Mouse (Mus musculus) liver, adult 2 months (tissue): ENCODE data around the gene Ift88. TPM values are rescaled to one million over a fixed set of nuclear protein-coding genes. Genes with fewer than 3 reads are reported as not detected.

Experiments used
- DNase-seq: peaks from one replicate; pipeline ENCODE4 v3.0.0-alpha.2; 2011; ENCODE audit warnings: low read depth, low spot score; ENCODE audit errors: extremely low read depth
- H3K27ac ChIP-seq: fragments of 200-500 bp; replicated peaks from 2 replicates; pipeline ENCODE4 v1.5.1; 2012; ENCODE audit warnings: low read depth, mild to moderate bottlenecking, control low read depth, inconsistent platforms, low read length; ENCODE audit not compliant: insufficient read depth
- H3K27me3 ChIP-seq: fragments of 200-500 bp; 2 replicates; pipeline ENCODE4 v1.6.1; 2012; ENCODE audit warnings: mild to moderate bottlenecking, moderate library complexity, low read length, inconsistent platforms; ENCODE audit not compliant: control insufficient read depth, insufficient read depth
- H3K36me3 ChIP-seq: fragments of 200-500 bp; 2 replicates; pipeline ENCODE4 v1.6.1; 2012; ENCODE audit warnings: low read length, inconsistent platforms; ENCODE audit not compliant: control insufficient read depth, insufficient read depth
- H3K4me1 ChIP-seq: fragments of 200-500 bp; 2 replicates; pipeline ENCODE4 v1.6.1; 2011; ENCODE audit warnings: low read length; ENCODE audit not compliant: control insufficient read depth, insufficient read depth
- H3K4me3 ChIP-seq: fragments of 200-500 bp; 2 replicates; pipeline ENCODE4 v1.5.1; 2011; ENCODE audit warnings: low read depth, mild to moderate bottlenecking, control low read depth, low read length, moderate library complexity; ENCODE audit not compliant: insufficient read depth
- H3K79me2 ChIP-seq: fragments of 200-500 bp; 2 replicates; pipeline ENCODE4 v1.6.1; 2012; ENCODE audit warnings: inconsistent platforms, mild to moderate bottlenecking, low read length, moderate library complexity; ENCODE audit not compliant: control insufficient read depth, insufficient read depth
- H3K9ac ChIP-seq: fragments of 200-500 bp; 2 replicates; pipeline ENCODE4 v1.6.1; 2012; ENCODE audit warnings: low read depth, mild to moderate bottlenecking, control low read depth, inconsistent platforms, low read length
- CTCF ChIP-seq: fragments of 200-500 bp; IDR thresholded peaks from 2 replicates; pipeline ENCODE4 v1.5.1; 2011; ENCODE audit warnings: low read depth, low read length, control low read depth
- POLR2A ChIP-seq: fragments of 200-500 bp; IDR thresholded peaks from 2 replicates; pipeline ENCODE4 v1.6.1; 2011; ENCODE audit warnings: low read length, control low read depth; ENCODE audit not compliant: insufficient read depth; ENCODE audit errors: extremely low read depth
- WGBS: fragments of 180-500 bp; shearing (Covaris S2); methylation state at CpG from one replicate; pipeline ENCODE4 v1.1.7; 2018; 5-methylcytosine and 5-hydroxymethylcytosine counted together
- polyA plus RNA-seq: library from polyadenylated mRNA; depleted of rRNA; stranded (reverse); fragments of >200 nt; gene quantifications from 2 replicates; pipeline ENCODE4 v1.2.3, GENCODE M21; 2012
- total RNA-seq: library from RNA; depleted of rRNA; stranded (reverse); fragments of >200 nt; gene quantifications from 2 replicates; pipeline ENCODE4 v1.2.3, GENCODE M21; 2014

The Ift88 gene
- total and polyA plus RNA-seq, 2 experiments = 2.5 to 6.0 TPM

- 90% methylated on average over 13 of the region's 13 CpGs for WGBS
- Histone ChIP-seq H3K4me3 (no peak overlapping the region), H3K9ac (no peak overlapping the region), H3K4me1 (no peaks in the 10 kb centered on the region), H3K36me3 (no peaks in the 10 kb centered on the region), H3K27ac (no peak overlapping the region), H3K79me2 (no peaks in the 10 kb centered on the region), H3K27me3 (no peaks in the 10 kb centered on the region)
- TF ChIP-seq CTCF = no peak
- TF ChIP-seq POLR2A = no peak
- no peak for DNase-seq
Measured at GRCm38 (mm10) chr14:57543420-57544039, 119.7 kb downstream of the Ift88 start.

DNA sequence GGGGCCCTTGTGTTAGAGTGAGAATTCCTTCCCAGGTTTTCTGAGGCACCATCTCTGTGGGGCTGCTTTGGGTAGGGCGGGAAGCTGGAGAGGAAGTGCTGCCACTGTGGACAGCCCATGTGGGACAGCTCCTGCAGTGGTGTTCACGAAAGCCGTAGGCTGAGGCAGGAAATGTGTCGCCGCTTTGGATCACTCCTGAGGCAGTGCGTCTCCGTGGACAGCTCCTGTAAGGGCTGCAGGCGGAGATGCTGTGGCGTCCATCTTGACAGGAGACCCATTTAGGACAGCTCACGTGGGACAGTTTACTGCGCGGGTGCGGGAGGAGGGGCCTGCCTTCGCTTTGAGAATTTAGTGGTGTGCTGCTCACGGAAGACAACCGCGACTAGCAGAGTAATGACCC lies 121.7 kb downstream of the Ift88 start:
- no peak overlapping the region for H3K27ac ChIP-seq
- H3K79me2 ChIP-seq = no peaks in the 10 kb centered on the region
- no peak for TF ChIP-seq CTCF
- TF ChIP-seq POLR2A = no peak
- no peaks in the 10 kb centered on the region for H3K4me1 ChIP-seq
- no peaks in the 10 kb centered on the region for H3K27me3 ChIP-seq
- H3K4me3 ChIP-seq = no peak overlapping the region
- WGBS = 91% methylated on average over 17 of the region's 17 CpGs
- DNase-seq = no peak
- H3K36me3 ChIP-seq = no peaks in the 10 kb centered on the region
- H3K9ac ChIP-seq = no peak overlapping the region

DNA sequence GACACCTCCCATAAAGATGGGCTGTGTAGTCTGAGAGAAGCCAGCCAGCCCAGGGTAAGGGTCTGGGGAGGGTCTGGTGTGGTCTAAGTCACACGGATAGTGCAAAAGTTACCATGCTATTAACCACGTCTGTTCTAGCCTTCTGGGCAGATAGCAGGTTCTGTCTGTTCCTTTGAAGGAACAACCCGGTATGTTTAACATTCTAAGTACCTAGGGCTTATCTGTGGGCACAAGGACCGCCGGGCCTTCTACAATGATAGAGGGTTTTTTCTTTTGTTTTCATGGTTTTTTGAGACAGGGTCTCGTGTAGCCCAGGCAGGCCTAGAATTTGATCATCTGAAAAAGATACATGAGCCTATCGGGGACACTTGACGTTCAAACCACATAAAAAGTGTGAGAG lies 122.3 kb downstream of the Ift88 start:
- TF ChIP-seq CTCF (no peak), POLR2A (no peak)
- no peaks in the 10 kb centered on the region for H3K4me1 ChIP-seq
- H3K27ac ChIP-seq = no peak overlapping the region
- 87% methylated on average over 8 of the region's 8 CpGs for WGBS
- no peaks in the 10 kb centered on the region for H3K79me2 ChIP-seq
- no peak overlapping the region for H3K4me3 ChIP-seq
- H3K36me3 ChIP-seq = no peaks in the 10 kb centered on the region
- no peaks in the 10 kb centered on the region for H3K27me3 ChIP-seq
- no peak for DNase-seq
- no peak overlapping the region for H3K9ac ChIP-seq

- H3K27me3 ChIP-seq = no peaks in the 10 kb centered on the region
- H3K4me3 ChIP-seq = no peak overlapping the region
- no peak overlapping the region for H3K9ac ChIP-seq
- no peak overlapping the region for H3K27ac ChIP-seq
- TF ChIP-seq POLR2A = no peak
- no peak for TF ChIP-seq CTCF
- no peaks in the 10 kb centered on the region for H3K4me1 ChIP-seq
- 21% methylated on average over 13 of the region's 13 CpGs for WGBS
- peak; percentile 46 for DNase-seq
- H3K79me2 ChIP-seq = no peaks in the 10 kb centered on the region
- no peaks in the 10 kb centered on the region for H3K36me3 ChIP-seq
Measured at GRCm38 (mm10) chr14:57546557-57547021, 122.7 kb downstream of the Ift88 start.

GRCm38 (mm10) chr14:57547062-57547461 lies 123.2 kb downstream of the Ift88 start:
- H3K4me3 ChIP-seq = no peak overlapping the region
- WGBS = 90% methylated on average over 5 of the region's 5 CpGs
- no peaks in the 10 kb centered on the region for H3K27me3 ChIP-seq
- H3K36me3 ChIP-seq = no peaks in the 10 kb centered on the region
- H3K4me1 ChIP-seq = no peaks in the 10 kb centered on the region
- no peaks in the 10 kb centered on the region for H3K79me2 ChIP-seq
- no peak overlapping the region for H3K9ac ChIP-seq
- no peak overlapping the region for H3K27ac ChIP-seq
- TF ChIP-seq CTCF = no peak
- no peak for TF ChIP-seq POLR2A
- no peak for DNase-seq

DNA sequence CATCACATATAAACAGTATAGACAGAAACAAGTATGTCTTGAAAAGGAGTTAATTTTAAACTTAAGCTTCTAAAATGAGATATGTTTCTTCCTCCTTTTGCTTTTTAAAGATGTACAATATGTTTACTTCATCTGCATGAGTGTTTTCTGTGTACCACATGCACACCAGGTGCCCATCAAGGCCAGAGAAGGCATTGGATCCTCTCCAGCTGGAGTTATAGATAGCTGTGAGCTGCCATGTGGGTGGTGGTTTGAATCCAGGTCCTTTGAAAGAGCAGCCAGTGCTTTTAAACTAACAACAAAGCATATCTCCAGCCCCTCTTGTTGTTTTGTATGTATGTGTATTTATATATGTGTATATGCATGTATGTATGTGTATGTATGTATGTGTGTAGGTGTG lies 129.1 kb downstream of the Ift88 start:
- no peaks in the 10 kb centered on the region for H3K4me1 ChIP-seq
- no peaks in the 10 kb centered on the region for H3K79me2 ChIP-seq
- DNase-seq = no peak
- H3K9ac ChIP-seq = no peak overlapping the region
- TF ChIP-seq CTCF (no peak), POLR2A (no peak)
- H3K27me3 ChIP-seq = no peaks in the 10 kb centered on the region
- H3K36me3 ChIP-seq = no peaks in the 10 kb centered on the region; the same call in 1 of the 2 replicates
- no peak overlapping the region for H3K4me3 ChIP-seq
- no peak overlapping the region for H3K27ac ChIP-seq
